Mouse (Mus musculus) intestine, embryonic 15.5 days (tissue): ENCODE measurements at regions not wholly inside any gene's neighbourhood (a gene's known extent, or its start where the extent isn't known, plus 50 kb on each side); places are given as distances from the start of the nearest gene placed in this dataset.

Source experiments
- ATAC-seq: fragments of 200-750 bp; cut with Nextera tagmentation; 2 replicates; pipeline ENCODE4 v1.8.0; 2017; ENCODE audit warnings: moderate TSS enrichment, moderate library complexity
- H3K27ac ChIP-seq: fragments of 300-500 bp; sonication (generic); 2 replicates; pipeline ENCODE4 v1.5.1; 2015; ENCODE audit warnings: mild to moderate bottlenecking, inconsistent platforms
- H3K27me3 ChIP-seq: fragments of 300-500 bp; sonication (generic); replicated peaks from 2 replicates; pipeline ENCODE4 v1.6.1; 2015; ENCODE audit warnings: inconsistent platforms
- H3K36me3 ChIP-seq: fragments of 300-500 bp; sonication (generic); 2 replicates; pipeline ENCODE4 v1.6.1; 2015; ENCODE audit warnings: inconsistent platforms
- H3K4me1 ChIP-seq: fragments of 300-500 bp; sonication (generic); replicated peaks from 2 replicates; pipeline ENCODE4 v1.6.1; 2015; ENCODE audit warnings: inconsistent platforms
- H3K4me2 ChIP-seq: fragments of 300-500 bp; sonication (generic); replicated peaks from 2 replicates; pipeline ENCODE4 v1.6.1; 2015; ENCODE audit warnings: mild to moderate bottlenecking, inconsistent platforms
- H3K4me3 ChIP-seq: fragments of 300-500 bp; sonication (generic); replicated peaks from 2 replicates; pipeline ENCODE4 v1.5.1; 2015; ENCODE audit warnings: inconsistent platforms
- H3K9ac ChIP-seq: fragments of 300-500 bp; sonication (generic); 2 replicates; pipeline ENCODE4 v1.6.1; 2015; ENCODE audit warnings: inconsistent platforms
- H3K9me3 ChIP-seq: fragments of 300-500 bp; sonication (generic); 2 replicates; pipeline ENCODE4 v1.6.1; 2016; ENCODE audit warnings: inconsistent platforms
- WGBS: fragments of 180-500 bp; shearing (Covaris S2); methylation state at CpG from one replicate; pipeline ENCODE4 v1.1.7; 2015; 5-methylcytosine and 5-hydroxymethylcytosine counted together

DNA sequence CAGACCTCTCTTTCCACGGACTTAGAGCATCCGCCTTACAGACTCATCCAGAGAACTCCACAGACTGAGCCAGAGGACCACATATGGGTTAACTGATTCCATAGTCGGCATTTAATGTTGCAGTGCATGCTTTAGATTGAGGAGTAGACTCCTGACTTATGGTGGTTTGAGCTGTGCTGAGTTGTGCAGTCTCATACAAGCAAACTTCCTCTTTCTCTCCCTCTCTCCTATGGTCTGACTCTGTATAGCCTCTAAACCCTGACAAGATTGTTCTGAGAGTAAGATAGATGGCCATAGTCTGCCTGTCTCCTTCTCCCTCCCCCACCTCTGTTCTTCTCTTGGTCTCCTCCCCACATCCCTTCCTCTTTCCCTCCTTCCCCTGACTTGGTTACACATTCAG is 616.0 kb downstream of the Ryr2 start:
- H3K4me2 ChIP-seq: no peak overlapping the region
- no peaks in the 10 kb centered on the region for H3K27me3 ChIP-seq
- no peaks in the 10 kb centered on the region for H3K36me3 ChIP-seq
- H3K9me3 ChIP-seq: no peaks in the 10 kb centered on the region
- H3K4me3 ChIP-seq: no peak overlapping the region
- ATAC-seq: no peak
- WGBS: 82% methylated on average over 3 of the region's 3 CpGs
- H3K27ac ChIP-seq: no peak overlapping the region
- no peak overlapping the region for H3K9ac ChIP-seq
- no peaks in the 10 kb centered on the region for H3K4me1 ChIP-seq

DNA sequence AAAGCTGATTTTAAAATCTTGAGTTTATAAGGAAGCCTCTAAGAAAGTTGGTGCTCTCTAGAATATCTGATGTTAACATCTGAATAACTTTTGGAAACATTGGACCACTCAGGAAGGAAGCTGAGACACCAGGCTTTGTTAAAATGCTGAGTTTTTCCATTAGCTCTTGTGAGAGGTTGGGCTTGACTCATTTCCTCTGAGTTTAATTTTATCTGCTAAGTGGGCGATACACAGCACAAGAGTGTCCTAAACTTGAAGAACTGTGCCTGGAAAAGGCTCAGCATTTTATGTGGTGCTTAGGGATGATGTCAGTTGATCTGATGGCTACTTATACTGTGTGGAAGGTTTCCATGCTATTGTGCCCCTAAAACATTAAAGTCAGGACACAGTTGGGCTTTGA is 623.6 kb downstream of the Ryr2 start:
- H3K9ac ChIP-seq: no peak overlapping the region
- no peak overlapping the region for H3K4me2 ChIP-seq
- H3K27me3 ChIP-seq: no peaks in the 10 kb centered on the region
- H3K36me3 ChIP-seq: no peaks in the 10 kb centered on the region
- H3K4me1 ChIP-seq: no peaks in the 10 kb centered on the region
- H3K27ac ChIP-seq: no peak overlapping the region
- no peak overlapping the region for H3K4me3 ChIP-seq
- no peaks in the 10 kb centered on the region for H3K9me3 ChIP-seq
- no peak for ATAC-seq
- 58% methylated on average over 1 of the region's 1 CpGs for WGBS

DNA sequence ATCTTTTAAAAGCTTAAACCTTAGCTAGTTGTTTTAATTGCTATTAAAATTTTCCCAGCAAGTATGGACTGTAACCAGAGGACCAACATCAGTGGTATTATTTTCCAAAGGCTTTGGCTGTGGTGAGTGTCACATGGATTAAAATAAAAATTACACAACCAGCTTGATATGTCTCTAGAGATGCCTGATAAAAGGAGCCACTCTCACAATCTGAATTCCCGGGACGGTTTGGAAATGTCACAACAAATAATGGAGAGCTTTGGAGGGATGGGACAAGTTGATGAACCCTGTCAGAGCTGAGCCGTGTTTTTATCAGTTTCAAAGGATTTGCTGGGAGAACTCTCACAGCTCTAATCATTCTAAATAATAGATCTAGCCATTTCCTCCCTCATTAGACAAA is 624.0 kb downstream of the Ryr2 start:
- Histone ChIP-seq H3K36me3 (no peaks in the 10 kb centered on the region), H3K4me2 (no peak overlapping the region), H3K9me3 (no peaks in the 10 kb centered on the region), H3K9ac (no peak overlapping the region), H3K4me3 (no peak overlapping the region), H3K27me3 (no peaks in the 10 kb centered on the region), H3K27ac (no peak overlapping the region), H3K4me1 (no peaks in the 10 kb centered on the region)
- no peak for ATAC-seq
- WGBS: 72% methylated on average over 3 of the region's 3 CpGs

DNA sequence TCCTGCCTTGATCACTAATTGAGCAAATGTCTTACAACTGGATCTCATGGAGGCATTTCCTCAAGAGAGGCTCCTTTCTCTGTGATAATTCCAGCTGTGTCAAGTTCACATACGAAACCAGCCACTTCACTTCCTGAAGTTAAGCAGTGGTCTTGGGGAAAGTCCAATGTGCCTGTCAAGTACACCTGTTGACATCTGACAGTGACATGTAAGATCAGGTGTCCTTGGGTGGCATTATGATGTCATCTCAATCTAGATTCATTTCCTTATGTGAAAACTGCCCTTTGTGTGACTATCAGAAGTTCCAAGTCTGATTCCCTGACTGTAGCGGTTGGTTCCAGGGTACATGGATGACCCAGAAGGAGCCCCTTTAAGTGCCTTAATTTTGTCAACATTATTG is 646.5 kb downstream of the Ryr2 start:
- H3K4me1 ChIP-seq: no peaks in the 10 kb centered on the region
- no peak overlapping the region for H3K9ac ChIP-seq
- no peak overlapping the region for H3K4me2 ChIP-seq
- no peaks in the 10 kb centered on the region for H3K9me3 ChIP-seq
- ATAC-seq: no peak
- no peak overlapping the region for H3K4me3 ChIP-seq
- no peaks in the 10 kb centered on the region for H3K27me3 ChIP-seq
- no peaks in the 10 kb centered on the region for H3K36me3 ChIP-seq
- WGBS: 88% methylated on average over 2 of the region's 2 CpGs
- no peak overlapping the region for H3K27ac ChIP-seq

DNA sequence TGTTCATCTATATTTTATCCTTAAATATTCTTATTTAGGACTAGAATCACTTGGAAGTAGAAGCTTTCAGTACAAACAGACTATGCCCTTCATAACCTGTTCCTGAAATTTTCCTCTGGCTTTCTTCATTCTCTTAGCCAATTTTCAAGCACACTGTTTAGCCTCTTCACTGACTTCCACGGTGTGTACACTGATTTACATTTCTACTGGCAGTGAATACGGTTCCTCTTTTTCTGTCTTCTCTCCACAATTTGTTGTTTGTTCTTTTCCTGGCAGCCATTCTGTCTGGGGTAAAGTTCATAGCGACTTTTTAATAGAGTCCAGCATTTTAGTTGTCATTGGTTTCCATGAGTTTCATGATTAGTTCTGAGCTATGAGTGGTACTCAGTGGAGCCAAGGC is 651.6 kb downstream of the Ryr2 start:
- Histone ChIP-seq H3K4me3 (no peak overlapping the region), H3K27ac (no peak overlapping the region), H3K36me3 (no peaks in the 10 kb centered on the region), H3K27me3 (no peaks in the 10 kb centered on the region), H3K4me1 (no peaks in the 10 kb centered on the region), H3K9me3 (no peaks in the 10 kb centered on the region), H3K4me2 (no peak overlapping the region), H3K9ac (no peak overlapping the region)
- ATAC-seq: no peak
- whole genome bisulfite sequencing: 57% methylated on average over 3 of the region's 3 CpGs

DNA sequence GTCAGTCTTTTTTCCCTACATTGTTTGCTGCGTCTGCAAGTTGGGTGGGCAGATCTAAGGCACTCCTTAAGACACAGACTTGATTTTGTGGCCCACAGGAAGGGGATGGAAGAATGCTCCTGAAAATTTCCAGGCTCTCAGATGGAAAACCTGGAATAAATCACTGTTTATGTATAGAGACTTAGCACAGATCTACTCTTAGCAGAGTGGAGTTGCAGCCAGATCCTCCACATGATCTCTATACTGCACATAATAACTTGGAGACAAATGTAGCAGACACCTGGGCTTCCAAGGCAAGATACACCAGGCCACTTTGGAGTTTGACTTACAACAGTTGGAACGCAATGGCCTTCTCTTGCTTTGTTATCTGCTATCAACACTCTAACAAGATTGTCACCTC is 654.3 kb downstream of the Ryr2 start:
- ATAC-seq: no peak
- no peak overlapping the region for H3K4me2 ChIP-seq
- H3K9me3 ChIP-seq: no peaks in the 10 kb centered on the region
- H3K27me3 ChIP-seq: no peaks in the 10 kb centered on the region
- no peaks in the 10 kb centered on the region for H3K4me1 ChIP-seq
- 54% methylated on average over 2 of the region's 2 CpGs for WGBS
- no peak overlapping the region for H3K9ac ChIP-seq
- H3K27ac ChIP-seq: no peak overlapping the region
- H3K36me3 ChIP-seq: no peaks in the 10 kb centered on the region
- no peak overlapping the region for H3K4me3 ChIP-seq

DNA sequence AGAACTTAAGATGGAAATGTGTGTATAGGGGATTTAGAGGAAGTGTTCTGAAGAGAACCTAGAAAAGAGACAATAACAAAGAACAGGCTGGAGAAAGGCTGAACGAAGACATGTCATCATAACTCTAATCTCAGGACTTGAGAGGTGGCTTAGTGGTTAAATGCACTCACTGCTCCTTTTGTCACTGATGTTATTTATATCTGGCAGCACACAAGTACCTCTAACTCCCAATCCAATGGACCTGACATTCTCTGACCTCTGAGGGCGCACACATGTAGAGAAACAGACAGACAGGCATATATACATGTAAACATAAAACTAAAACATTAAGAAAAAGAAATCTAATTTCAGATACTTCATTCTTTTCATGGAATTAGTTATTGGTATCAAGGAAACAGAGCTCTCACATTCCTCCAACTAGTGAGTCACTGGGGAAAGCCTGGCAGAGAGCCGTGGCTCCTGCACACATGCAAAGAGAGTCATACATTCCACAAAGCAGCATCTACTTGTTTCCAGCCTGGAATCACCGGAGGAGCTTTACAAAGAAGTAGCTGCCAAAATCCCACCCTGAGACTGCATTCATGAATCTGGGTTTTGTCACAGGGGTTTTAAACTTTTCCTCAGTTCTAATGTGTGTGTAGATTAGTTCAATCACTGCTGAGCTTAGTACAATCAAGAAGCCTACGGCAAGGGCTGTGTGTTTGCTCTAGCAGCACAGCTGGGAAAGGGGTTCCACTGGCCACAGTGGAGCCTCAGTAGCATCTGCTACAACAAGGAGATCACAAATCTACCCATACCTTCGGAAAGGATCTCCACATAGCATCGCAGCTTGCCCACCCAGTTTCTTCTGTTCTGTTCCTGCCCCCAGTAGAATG is 674.0 kb downstream of the Ryr2 start:
- Histone ChIP-seq H3K4me1 (no peaks in the 10 kb centered on the region), H3K9me3 (no peaks in the 10 kb centered on the region), H3K9ac (no peak overlapping the region), H3K36me3 (no peaks in the 10 kb centered on the region), H3K4me2 (no peak overlapping the region), H3K4me3 (no peak overlapping the region), H3K27me3 (no peaks in the 10 kb centered on the region), H3K27ac (no peak overlapping the region)
- ATAC-seq: peak; percentile 56
- 52% methylated on average over 7 of the region's 7 CpGs for WGBS

DNA sequence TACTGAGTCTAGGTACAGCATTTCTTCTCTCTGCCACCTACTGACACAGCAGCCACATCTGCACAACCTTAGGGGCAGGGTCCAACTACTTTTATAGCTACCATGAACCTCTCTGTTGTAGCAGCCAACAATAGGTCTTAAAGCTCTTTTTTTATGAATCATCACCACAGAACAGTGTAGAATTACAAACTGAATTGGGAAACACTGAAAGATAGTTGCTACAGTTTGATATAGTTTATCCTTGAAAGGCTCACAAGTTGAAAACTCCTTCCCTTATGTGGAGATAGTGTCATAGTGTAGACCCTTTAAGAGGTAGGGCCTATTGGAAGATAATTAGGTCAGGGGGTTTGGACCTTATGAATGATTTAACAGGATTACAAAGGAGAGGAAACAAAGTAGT is 679.9 kb downstream of the Ryr2 start:
- ATAC-seq: no peak
- no peaks in the 10 kb centered on the region for H3K4me1 ChIP-seq
- no peaks in the 10 kb centered on the region for H3K36me3 ChIP-seq
- H3K9ac ChIP-seq: no peak overlapping the region
- no peaks in the 10 kb centered on the region for H3K9me3 ChIP-seq
- H3K27ac ChIP-seq: no peak overlapping the region
- no peak overlapping the region for H3K4me3 ChIP-seq
- no peak overlapping the region for H3K4me2 ChIP-seq
- no peaks in the 10 kb centered on the region for H3K27me3 ChIP-seq

DNA sequence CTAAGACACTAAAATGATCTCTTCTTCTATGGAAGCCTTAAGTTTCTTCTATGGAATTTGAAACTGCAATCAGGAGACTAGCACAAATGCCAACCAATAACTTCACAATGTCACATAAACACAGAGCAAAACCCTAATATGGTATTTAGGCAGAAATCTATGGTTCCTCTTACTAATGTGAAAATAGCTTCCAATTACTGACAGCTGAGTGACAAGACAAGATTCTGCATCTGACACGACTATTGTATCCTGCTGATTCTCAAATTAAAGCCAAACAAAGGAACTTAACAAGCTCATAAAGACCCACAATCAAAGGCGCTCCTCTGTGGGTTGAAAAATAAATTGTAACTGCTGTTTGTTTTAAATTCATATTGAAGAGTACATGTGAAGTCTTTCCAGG is 714.7 kb downstream of the Ryr2 start:
- H3K4me3 ChIP-seq: no peak overlapping the region
- H3K9me3 ChIP-seq: no peaks in the 10 kb centered on the region
- no peak overlapping the region for H3K9ac ChIP-seq
- no peaks in the 10 kb centered on the region for H3K27me3 ChIP-seq
- H3K4me1 ChIP-seq: no peaks in the 10 kb centered on the region
- no peak for ATAC-seq
- no peaks in the 10 kb centered on the region for H3K36me3 ChIP-seq
- 79% methylated on average over 2 of the region's 2 CpGs for WGBS
- H3K27ac ChIP-seq: no peak overlapping the region
- no peak overlapping the region for H3K4me2 ChIP-seq

DNA sequence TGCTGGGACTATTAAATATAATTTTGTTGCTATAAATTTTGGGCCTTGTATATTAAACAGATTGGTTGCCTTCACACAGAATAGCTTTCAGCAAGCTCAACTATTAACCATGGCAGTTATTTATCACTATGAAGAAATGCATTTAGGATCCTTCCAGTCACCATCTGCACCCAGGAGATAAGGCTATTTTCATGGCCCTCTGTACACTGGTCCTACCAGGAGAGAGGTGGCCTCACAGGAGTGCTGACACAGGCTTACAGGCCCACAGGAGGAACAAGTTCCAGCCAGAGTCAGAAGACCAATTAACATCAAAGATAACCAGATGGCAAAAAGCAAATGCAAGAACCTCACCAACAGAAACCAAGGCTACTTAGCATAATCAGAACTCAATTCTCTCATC is 731.3 kb downstream of the Ryr2 start:
- no peak overlapping the region for H3K9ac ChIP-seq
- H3K36me3 ChIP-seq: no peaks in the 10 kb centered on the region
- H3K4me3 ChIP-seq: no peak overlapping the region
- no peaks in the 10 kb centered on the region for H3K9me3 ChIP-seq
- no peak overlapping the region for H3K4me2 ChIP-seq
- no peaks in the 10 kb centered on the region for H3K4me1 ChIP-seq
- H3K27ac ChIP-seq: no peak overlapping the region
- no peak for ATAC-seq
- H3K27me3 ChIP-seq: no peaks in the 10 kb centered on the region

DNA sequence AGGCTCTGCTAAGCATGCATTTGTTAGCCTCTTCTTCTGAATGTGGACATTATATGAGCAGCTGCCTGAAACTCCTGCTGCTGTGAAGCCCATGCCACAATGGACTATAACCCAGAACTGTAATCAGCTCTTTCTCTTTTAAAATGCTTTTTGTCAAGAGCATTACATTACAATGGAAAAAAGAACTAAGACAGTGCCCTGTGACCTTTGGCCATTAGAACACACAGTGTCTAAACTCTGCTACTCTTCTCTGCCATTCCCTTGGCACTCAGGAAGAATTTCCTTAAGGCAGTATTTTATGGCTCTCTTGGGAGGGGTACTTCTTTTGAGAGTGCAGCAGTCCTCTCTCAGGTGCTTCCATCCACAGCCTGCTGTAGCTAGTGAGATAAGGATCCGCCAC is 737.3 kb downstream of the Ryr2 start:
- H3K27ac ChIP-seq: no peak overlapping the region
- peak; percentile 45 for ATAC-seq
- no peaks in the 10 kb centered on the region for H3K4me1 ChIP-seq
- H3K9me3 ChIP-seq: no peaks in the 10 kb centered on the region
- WGBS: 32% methylated on average over 1 of the region's 1 CpGs
- H3K9ac ChIP-seq: no peak overlapping the region
- no peak overlapping the region for H3K4me3 ChIP-seq
- no peak overlapping the region for H3K4me2 ChIP-seq
- H3K27me3 ChIP-seq: no peaks in the 10 kb centered on the region
- no peaks in the 10 kb centered on the region for H3K36me3 ChIP-seq

DNA sequence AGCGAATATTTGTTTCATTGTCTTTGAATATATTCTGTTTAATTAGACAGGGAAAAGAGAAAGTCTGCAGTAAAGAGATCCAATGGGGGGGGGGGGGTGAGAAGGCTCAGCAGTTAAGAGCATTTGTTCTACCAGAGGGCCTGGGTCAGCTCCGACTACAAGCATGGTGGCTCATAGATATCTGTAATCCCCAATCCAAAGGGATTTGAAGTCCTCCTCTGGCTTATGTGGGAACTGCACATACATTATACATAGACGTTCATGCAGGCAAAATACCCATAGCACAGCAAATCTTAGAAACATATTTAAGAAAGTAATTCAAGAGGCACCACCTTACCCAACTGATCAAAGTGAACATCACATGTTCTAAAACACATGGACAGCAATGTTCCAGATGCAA is 743.9 kb downstream of the Ryr2 start:
- Histone ChIP-seq H3K36me3 (no peaks in the 10 kb centered on the region), H3K4me2 (no peak overlapping the region), H3K9me3 (no peaks in the 10 kb centered on the region), H3K4me1 (no peaks in the 10 kb centered on the region), H3K27ac (no peak overlapping the region), H3K9ac (no peak overlapping the region), H3K4me3 (no peak overlapping the region), H3K27me3 (no peaks in the 10 kb centered on the region)
- ATAC-seq: no peak
- 81% methylated on average over 3 of the region's 3 CpGs for WGBS

DNA sequence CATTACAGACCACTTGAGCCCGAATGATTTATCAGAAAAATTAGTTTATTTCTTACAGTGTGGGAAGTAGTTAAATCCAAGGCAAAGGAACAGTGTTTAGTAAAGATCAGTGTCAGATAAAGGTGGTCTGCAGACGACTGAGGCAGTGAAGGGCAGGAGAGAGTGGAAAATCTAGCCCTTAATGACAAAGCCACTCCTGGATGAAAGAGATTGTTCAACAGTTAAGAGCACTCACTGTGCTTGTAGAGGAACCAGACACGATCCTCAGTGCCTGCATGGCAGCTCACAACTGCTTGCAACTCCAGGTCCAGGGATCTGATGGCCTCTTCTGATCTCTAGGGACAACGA is 758.3 kb downstream of the Ryr2 start:
- Histone ChIP-seq H3K4me3 (no peak overlapping the region), H3K4me2 (no peak overlapping the region), H3K4me1 (no peaks in the 10 kb centered on the region), H3K36me3 (no peaks in the 10 kb centered on the region), H3K27me3 (no peaks in the 10 kb centered on the region), H3K9me3 (no peaks in the 10 kb centered on the region), H3K9ac (no peak overlapping the region), H3K27ac (no peak overlapping the region)
- WGBS: 47% methylated on average over 4 of the region's 4 CpGs
- no peak for ATAC-seq
